Comparison of ENCODE assay signal across 19 mouse cellular contexts in genomic region chr6:67030846-67031245, GRCm38 (mm10).
"Had no signal": no experiment of that assay in that cellular context is flagged by ENCODE, and none has a peak within 500 bp of the region (broad histone marks: within the 10 kb centered on the region; RNA-seq: fewer than 3 reads in every experiment).

No protein-coding gene starts in this region.

- H3K4me2 ChIP-seq: limb, embryonic 13.5 days; midbrain, embryonic 12.5 days; neural tube, embryonic 13.5 days had no signal

- H3K9ac ChIP-seq: limb, embryonic 13.5 days; midbrain, embryonic 12.5 days; neural tube, embryonic 13.5 days had no signal

- H3K9me3 ChIP-seq: limb, embryonic 10.5 days; limb, embryonic 13.5 days; midbrain, embryonic 12.5 days; neural tube, embryonic 13.5 days had no signal

- H3K36me3 ChIP-seq: limb, embryonic 10.5 days; limb, embryonic 13.5 days; midbrain, embryonic 12.5 days; neural tube, embryonic 13.5 days had no signal

- ATAC-seq: midbrain, embryonic 16.5 days had no signal

- DNase-seq: kidney, adult 18-20 months; kidney, adult 9 months; kidney, postnatal 25 days; layer of hippocampus, adult 9-11 months; lung, adult 2 months; lung, postnatal 14 days; lung, postnatal 4 days; right cerebral cortex, adult 18-20 months; right cerebral cortex, postnatal 14 days; right cerebral cortex, postnatal 4 days; thymus, postnatal 25 days had no signal

- H3K27me3 ChIP-seq: neural tube, embryonic 13.5 days had no signal

- H3K27ac ChIP-seq: layer of hippocampus, adult 2 months; limb, embryonic 10.5 days; limb, embryonic 13.5 days; midbrain, embryonic 12.5 days; neural tube, embryonic 13.5 days; stomach, postnatal 0 days had no signal

- H3K4me3 ChIP-seq: layer of hippocampus, adult 2 months; limb, embryonic 10.5 days; limb, embryonic 13.5 days; midbrain, embryonic 12.5 days; myocyte; neural tube, embryonic 13.5 days had no signal
